Mouse (Mus musculus) testis, adult 2 months (tissue): ENCODE results near the gene Igsf8.

Source experiments
- CTCF ChIP-seq: fragments of 200-500 bp; IDR thresholded peaks from 2 replicates; pipeline ENCODE4 v1.5.1; 2012; ENCODE audit warnings: low read depth, mild to moderate bottlenecking, inconsistent platforms, low read length, moderate library complexity; ENCODE audit not compliant: control insufficient read depth, insufficient read depth, insufficient replicate concordance
- POLR2A ChIP-seq: fragments of 200-500 bp; IDR thresholded peaks from 2 replicates; pipeline ENCODE4 v1.6.1; 2012; ENCODE audit warnings: low read depth, mild to moderate bottlenecking, inconsistent platforms, low read length, moderate library complexity; ENCODE audit not compliant: control insufficient read depth

- no peak for TF ChIP-seq POLR2A
- TF ChIP-seq CTCF: no peak
Observed at GRCm38 (mm10) chr1:172219451-172220406, 41.7 kb upstream of the Igsf8 start, which contains the start of gene Casq1.
